Mouse (Mus musculus) testis, adult 2 months (tissue): ENCODE data around the gene Dzip1.

Source experiments
- CTCF ChIP-seq: fragments of 200-500 bp; IDR thresholded peaks from 2 replicates; pipeline ENCODE4 v1.5.1; 2012; ENCODE audit warnings: low read depth, mild to moderate bottlenecking, inconsistent platforms, low read length, moderate library complexity; ENCODE audit not compliant: control insufficient read depth, insufficient read depth, insufficient replicate concordance
- POLR2A ChIP-seq: fragments of 200-500 bp; IDR thresholded peaks from 2 replicates; pipeline ENCODE4 v1.6.1; 2012; ENCODE audit warnings: low read depth, mild to moderate bottlenecking, inconsistent platforms, low read length, moderate library complexity; ENCODE audit not compliant: control insufficient read depth

DNA sequence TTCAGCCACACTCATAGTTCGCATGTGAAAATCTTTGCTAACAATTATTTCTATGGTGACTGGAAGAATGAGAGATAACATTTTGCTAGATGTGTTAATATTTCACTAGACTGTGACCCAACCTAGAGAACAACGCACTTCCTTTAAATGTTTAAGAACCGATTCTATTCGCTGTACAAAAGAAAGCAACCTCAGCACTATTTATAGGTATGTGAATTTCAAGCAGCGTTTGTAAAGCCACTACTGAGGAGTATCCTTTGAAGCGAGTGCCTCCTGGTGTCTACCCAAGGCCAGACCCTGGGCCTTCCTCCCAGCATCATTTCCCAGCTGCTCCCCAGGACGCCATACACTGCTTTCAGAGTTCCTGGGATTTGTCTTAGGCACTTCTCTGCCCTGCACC lies 4.6 kb downstream of the Dzip1 start:
- no peak for TF ChIP-seq POLR2A
- no peak for TF ChIP-seq CTCF
